Mouse (Mus musculus): Measurements from ENCODE around the gene Dennd1b.

DNA sequence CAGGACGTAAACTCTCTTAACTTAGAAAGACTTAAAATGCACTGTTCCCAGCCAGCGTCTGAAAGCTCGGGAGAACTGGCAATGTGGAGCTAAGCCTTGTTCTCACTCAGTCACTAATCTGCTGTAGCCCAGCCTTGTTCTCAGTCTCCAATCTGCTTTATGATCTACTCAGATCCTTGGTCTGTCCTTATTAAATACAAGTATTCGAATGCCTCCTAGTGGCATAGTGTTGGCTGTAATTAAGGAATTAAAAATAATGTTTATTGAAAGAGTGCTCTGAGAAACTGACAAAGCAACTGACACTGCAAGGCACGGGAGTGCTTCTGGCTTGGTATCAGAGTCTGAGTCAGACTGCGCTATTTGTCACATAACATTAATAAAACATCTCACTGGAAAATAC lies 116.3 kb downstream of the Dennd1b start:
- no peak for TF ChIP-seq CTCF (IDR thresholded peaks at IDR 0.05; ENCODE audit: low read depth, low read length)
- TF ChIP-seq GATA2 (IDR thresholded peaks at IDR 0.05; ENCODE audit: borderline replicate concordance, low read depth, low read length): no peak
- no peak for TF ChIP-seq GATA1 (IDR thresholded peaks at IDR 0.05; ENCODE audit: borderline replicate concordance, low read length)
- no peak for TF ChIP-seq POLR2AphosphoS5 (IDR thresholded peaks at IDR 0.05; ENCODE audit: insufficient replicate concordance, low read depth, low read length)
- no peak for TF ChIP-seq TAL1 (conservative IDR thresholded peaks at IDR 0.05; ENCODE audit: low read depth, low read length)

Data from G1E (cell line).